Mouse (Mus musculus) intestine, embryonic 16.5 days (tissue): ENCODE measurements around the gene Zfp420. TPM values are rescaled to one million over a fixed set of nuclear protein-coding genes. Genes with fewer than 3 reads are reported as not detected.
A peak's percentile ranks its signal among the peaks of the same experiment; 100 is the strongest.
"Not testable (repeated sequence)": the region's sequence is repeated elsewhere in the genome, so short reads cannot be mapped to it uniquely, and the experiment has no call there.

Experiments
- ATAC-seq: fragments of 200-750 bp; cut with Nextera tagmentation; 2 replicates; pipeline ENCODE4 v1.8.0; 2017; ENCODE audit warnings: moderate TSS enrichment, moderate library complexity
- H3K27ac ChIP-seq: fragments of 300-500 bp; sonication (generic); 2 replicates; pipeline ENCODE4 v1.5.1; 2014; ENCODE audit warnings: mild to moderate bottlenecking, low read length
- H3K27me3 ChIP-seq: fragments of 300-500 bp; sonication (generic); replicated peaks from 2 replicates; pipeline ENCODE4 v1.6.1; 2014; ENCODE audit warnings: low read length, control low read depth, mixed read lengths; ENCODE audit not compliant: control insufficient read depth, insufficient read depth
- H3K36me3 ChIP-seq: fragments of 300-500 bp; sonication (generic); 2 replicates; pipeline ENCODE4 v1.6.1; 2014; ENCODE audit warnings: low read length, control low read depth; ENCODE audit not compliant: control insufficient read depth, insufficient read depth
- H3K4me1 ChIP-seq: fragments of 300-500 bp; sonication (generic); 2 replicates; pipeline ENCODE4 v1.6.1; 2014; ENCODE audit warnings: low read length, control low read depth, mixed read lengths; ENCODE audit not compliant: control insufficient read depth, insufficient read depth
- H3K4me2 ChIP-seq: fragments of 300-500 bp; sonication (generic); 2 replicates; pipeline ENCODE4 v1.6.1; 2014; ENCODE audit warnings: low read depth, low read length, control low read depth
- H3K4me3 ChIP-seq: fragments of 300-500 bp; sonication (generic); 2 replicates; pipeline ENCODE4 v1.5.1; 2014; ENCODE audit warnings: mild to moderate bottlenecking, low read length
- H3K9ac ChIP-seq: fragments of 300-500 bp; sonication (generic); 2 replicates; pipeline ENCODE4 v1.6.1; 2014; ENCODE audit warnings: low read depth, low read length
- H3K9me3 ChIP-seq: fragments of 300-500 bp; sonication (generic); 2 replicates; pipeline ENCODE4 v1.6.1; 2016; ENCODE audit warnings: low read length, control low read depth; ENCODE audit not compliant: control insufficient read depth
- WGBS: fragments of 180-500 bp; shearing (Covaris S2); extraction: QIAGEN DNeasy Blood & Tissue Kit; methylation state at CpG from one replicate; pipeline ENCODE4 v1.1.7; 2014; 5-methylcytosine and 5-hydroxymethylcytosine counted together
- polyA plus RNA-seq: library from polyadenylated mRNA; unstranded; fragments of >200 nt; fragmentation: Nextera tagmentation; extraction: Ambion mirVana; gene quantifications from 2 replicates; pipeline ENCODE4 v1.2.1, GENCODE M21; 2015

The Zfp420 gene
- polyA plus RNA-seq, 1 experiment from 2014 or later, result 4.3 TPM

DNA sequence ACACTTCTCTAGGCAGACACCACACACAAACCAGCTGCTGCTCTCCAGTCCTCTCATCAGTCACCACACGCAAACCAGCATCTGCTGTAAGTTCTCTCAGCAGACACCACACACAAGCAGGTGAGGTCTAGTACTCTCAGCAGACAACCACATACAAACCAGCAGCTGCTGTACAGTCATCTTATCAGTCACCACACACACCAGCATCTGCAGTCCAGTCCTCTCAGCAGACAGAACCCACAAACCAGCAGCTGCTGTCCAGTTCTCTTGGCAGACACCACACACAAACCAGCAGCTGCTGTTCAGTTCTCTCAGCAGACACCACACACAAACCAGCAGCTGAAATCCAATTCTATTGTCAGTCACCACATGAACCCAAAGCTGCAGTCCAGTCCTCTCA is 23.0 kb upstream of the Zfp420 start:
- no peaks in the 10 kb centered on the region for H3K4me1 ChIP-seq
- H3K27me3 ChIP-seq, result no peaks in the 10 kb centered on the region
- WGBS, result 88% methylated on average over 1 of the region's 1 CpGs
- no peak overlapping the region for H3K9ac ChIP-seq
- H3K4me2 ChIP-seq, result no peak overlapping the region
- H3K4me3 ChIP-seq, result no peak overlapping the region
- no peak overlapping the region for H3K27ac ChIP-seq
- peaks cover 4% of the 10 kb centered on the region; the same call in 1 of the 2 replicates for H3K9me3 ChIP-seq
- no peak for ATAC-seq
- H3K36me3 ChIP-seq, result no peaks in the 10 kb centered on the region

DNA sequence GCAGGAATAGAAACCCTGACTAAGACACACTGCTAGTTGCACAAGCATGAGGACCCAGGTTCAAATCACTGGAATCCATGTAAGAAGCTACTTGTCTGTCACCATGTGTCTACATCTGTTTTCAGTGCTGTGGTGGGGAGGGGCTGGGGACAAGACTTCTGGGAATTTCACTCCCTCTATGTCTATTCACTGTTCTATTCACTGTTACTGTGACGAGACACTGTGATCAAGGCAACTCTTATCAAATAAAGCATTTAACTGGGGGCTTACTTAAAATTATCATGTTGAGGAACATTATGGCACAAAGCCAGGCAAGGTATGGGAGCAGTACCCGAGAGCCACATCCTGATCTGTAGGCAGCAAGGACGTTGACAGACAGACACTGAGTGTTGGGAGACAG is 20.5 kb upstream of the Zfp420 start:
- WGBS, result 90% methylated on average over 3 of the region's 3 CpGs
- no peak overlapping the region for H3K9ac ChIP-seq
- no peaks in the 10 kb centered on the region for H3K27me3 ChIP-seq

DNA sequence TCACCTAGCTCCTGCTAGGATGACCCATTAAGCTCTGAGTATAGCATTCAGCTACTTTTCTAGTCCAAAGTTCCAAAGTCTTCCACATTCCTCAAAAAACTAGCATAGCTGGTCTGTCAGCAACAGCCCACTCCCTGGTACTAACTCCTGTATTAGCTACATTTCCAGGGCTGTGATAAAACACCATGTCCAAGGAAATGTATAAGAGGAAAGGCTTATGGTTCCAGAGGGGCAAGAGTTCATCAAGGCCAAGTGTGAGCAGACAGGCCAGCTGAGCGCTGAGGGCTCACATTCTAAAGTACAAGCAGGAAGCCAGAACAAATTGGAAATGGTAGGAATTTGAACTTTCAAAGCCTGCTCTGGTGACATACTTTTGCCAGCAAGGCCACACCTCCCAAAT is 17.7 kb upstream of the Zfp420 start:
- H3K27ac ChIP-seq, result peak overlapping the region; percentile 2; the same call in 1 of the 2 replicates
- H3K36me3 ChIP-seq, result 0 out of 2 replicates have a peak, but pooled peaks cover 8% of the 10 kb centered on the region
- no peak overlapping the region for H3K4me3 ChIP-seq
- WGBS, result 91% methylated on average over 1 of the region's 1 CpGs
- H3K4me1 ChIP-seq, result no peaks in the 10 kb centered on the region
- no peak overlapping the region for H3K4me2 ChIP-seq
- ATAC-seq, result peak; percentile 68
- H3K9me3 ChIP-seq, result no peaks in the 10 kb centered on the region
- H3K9ac ChIP-seq, result no peak overlapping the region
- no peaks in the 10 kb centered on the region for H3K27me3 ChIP-seq

More for the DNA sequence above, 20.5 kb upstream of the Zfp420 start:
- Histone ChIP-seq H3K27ac (no peak overlapping the region), H3K4me2 (no peak overlapping the region), H3K9me3 (peaks cover 4% of the 10 kb centered on the region; the same call in 1 of the 2 replicates), H3K4me1 (no peaks in the 10 kb centered on the region), H3K4me3 (no peak overlapping the region), H3K36me3 (no peaks in the 10 kb centered on the region)
- ATAC-seq, result no peak

DNA sequence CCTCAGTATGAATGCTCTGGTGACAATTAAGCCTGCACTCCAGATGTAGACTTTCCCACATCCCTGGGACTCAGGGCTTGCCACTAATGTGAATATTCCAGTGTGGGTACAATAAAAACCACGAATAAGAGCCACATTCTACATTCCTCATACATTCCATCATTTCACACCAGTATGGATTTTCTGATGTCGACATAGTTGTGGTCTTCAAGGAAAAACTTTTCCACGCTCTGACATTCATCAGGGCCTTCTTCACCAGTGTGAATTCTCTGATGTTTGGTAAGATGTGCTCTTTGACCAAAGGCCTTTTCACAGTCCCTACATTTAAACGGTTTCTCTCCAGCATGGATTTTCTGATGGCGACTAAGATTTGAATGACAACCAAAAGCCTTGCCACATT is 15.2 kb upstream of the Zfp420 start:
- 92% methylated on average over 5 of the region's 5 CpGs for WGBS
- Histone ChIP-seq H3K4me1 (no peaks in the 10 kb centered on the region), H3K36me3 (0 out of 2 replicates have a peak, but pooled peaks cover 8% of the 10 kb centered on the region), H3K9ac (no peak overlapping the region), H3K4me3 (no peak overlapping the region), H3K27ac (no peak overlapping the region), H3K4me2 (no peak overlapping the region), H3K9me3 (no peaks in the 10 kb centered on the region), H3K27me3 (no peaks in the 10 kb centered on the region)
- no peak for ATAC-seq

DNA sequence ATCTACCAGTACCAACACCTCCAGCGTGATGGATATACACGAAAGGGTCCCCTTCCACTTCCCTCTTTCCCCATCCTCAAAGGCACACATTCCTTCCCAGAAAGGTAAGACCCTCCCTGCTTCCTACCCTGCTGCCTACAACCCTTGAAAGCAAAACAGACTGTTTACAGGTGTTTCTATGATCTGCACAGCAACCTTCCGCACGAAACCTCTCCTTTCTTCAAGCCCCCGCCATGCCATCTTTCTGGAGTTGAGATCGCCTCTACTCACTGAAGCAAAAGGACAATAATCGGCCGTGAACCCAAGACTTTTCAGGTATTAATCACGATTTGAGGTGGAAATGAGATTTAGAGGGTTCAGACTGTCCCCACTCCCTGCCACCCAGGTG is 7.0 kb upstream of the Zfp420 start:
- peak overlapping the region; percentile 63 for H3K4me3 ChIP-seq
- H3K4me2 ChIP-seq, result peak overlapping the region; percentile 81
- peaks cover 4% of the 10 kb centered on the region for H3K4me1 ChIP-seq
- WGBS, result 56% methylated on average over 9 of the region's 9 CpGs
- 0 out of 2 replicates have a peak, but pooled peaks have one; percentile 5 for ATAC-seq
- no peaks in the 10 kb centered on the region for H3K36me3 ChIP-seq
- H3K27me3 ChIP-seq, result no peaks in the 10 kb centered on the region
- peak overlapping the region; percentile 70 for H3K9ac ChIP-seq
- H3K27ac ChIP-seq, result no peak overlapping the region
- no peaks in the 10 kb centered on the region for H3K9me3 ChIP-seq

DNA sequence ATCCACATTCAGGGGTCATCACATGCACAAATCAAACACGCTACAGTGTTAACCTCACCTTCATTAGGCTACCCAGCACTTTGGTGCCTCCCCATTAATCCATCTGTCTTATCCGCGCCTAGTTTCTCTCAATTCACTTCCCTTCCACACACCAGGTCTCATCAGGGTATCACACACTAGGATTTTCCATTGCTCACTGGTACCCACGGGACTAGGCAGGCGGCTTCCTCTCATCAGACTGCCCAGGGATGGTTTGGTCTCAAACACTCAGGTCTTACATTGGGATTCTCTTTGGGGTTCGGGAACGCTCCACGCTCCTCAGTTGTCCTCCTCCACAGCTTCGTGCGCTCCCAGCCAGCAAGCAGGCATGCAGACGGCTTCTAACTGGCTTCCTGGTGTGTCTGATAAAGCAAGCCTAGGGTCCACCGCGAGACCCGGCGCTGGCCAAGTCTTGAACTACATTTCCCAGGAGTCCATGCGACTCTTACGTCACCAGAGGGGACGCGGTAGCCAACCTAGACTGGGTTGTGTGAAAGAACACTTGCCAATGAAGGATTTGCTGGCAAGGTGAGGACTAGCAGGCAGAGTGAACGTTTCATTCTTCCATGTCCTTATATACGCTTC is 6.4 kb upstream of the Zfp420 start, which contains the start of gene Zfp940:
Gene Zfp940, minus strand, starts transcription at position 451 of the 624 bp plus-strand sequence.
- WGBS, result under 1% methylated on average over 21 of the region's 21 CpGs
- peak; percentile 97 for ATAC-seq
- no peaks in the 10 kb centered on the region for H3K27me3 ChIP-seq

DNA sequence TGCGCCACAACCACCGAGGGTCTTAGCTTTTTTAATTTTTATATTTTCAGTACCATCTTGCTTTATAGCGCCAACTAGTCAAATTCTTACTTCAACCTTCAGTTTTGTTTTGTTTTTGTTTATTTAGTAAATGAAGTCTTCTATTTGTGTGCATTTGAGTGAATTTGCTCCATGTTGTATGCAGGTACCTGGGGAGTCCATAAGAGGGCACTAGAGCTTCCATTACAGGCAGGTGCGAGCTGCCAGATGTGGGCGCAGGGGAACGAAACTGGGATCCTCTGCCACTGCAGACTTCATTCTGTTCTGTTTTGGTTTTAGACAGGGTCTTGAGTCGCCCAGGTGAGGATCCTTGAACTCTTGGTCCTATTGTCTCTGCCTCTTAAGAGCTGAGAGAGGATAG is 1.9 kb downstream of the Zfp420 start:
- ATAC-seq, result no peak
- no peaks in the 10 kb centered on the region; the same call in 1 of the 2 replicates for H3K9me3 ChIP-seq
- no peak overlapping the region for H3K9ac ChIP-seq
- no peak overlapping the region for H3K4me3 ChIP-seq
- no peaks in the 10 kb centered on the region for H3K27me3 ChIP-seq
- WGBS, result 92% methylated on average over 7 of the region's 7 CpGs
- H3K4me2 ChIP-seq, result no peak overlapping the region
- peaks cover 3% of the 10 kb centered on the region; the same call in 1 of the 2 replicates for H3K36me3 ChIP-seq
- H3K27ac ChIP-seq, result no peak overlapping the region
- H3K4me1 ChIP-seq, result peaks cover 6% of the 10 kb centered on the region

More for the DNA sequence above, 6.4 kb upstream of the Zfp420 start, which contains the start of gene Zfp940:
- peak within 1 kb of the TSS; percentile 81 for H3K4me2 ChIP-seq
- H3K4me1 ChIP-seq, result peaks cover 4% of the 10 kb centered on the region
- H3K4me3 ChIP-seq, result peak within 1 kb of the TSS; percentile 63
- peak within 1 kb of the TSS; percentile 70 for H3K9ac ChIP-seq
- H3K9me3 ChIP-seq, result no peaks in the 10 kb centered on the region
- no peaks in the 10 kb centered on the region for H3K36me3 ChIP-seq
- no peak within 1 kb of the TSS for H3K27ac ChIP-seq

DNA sequence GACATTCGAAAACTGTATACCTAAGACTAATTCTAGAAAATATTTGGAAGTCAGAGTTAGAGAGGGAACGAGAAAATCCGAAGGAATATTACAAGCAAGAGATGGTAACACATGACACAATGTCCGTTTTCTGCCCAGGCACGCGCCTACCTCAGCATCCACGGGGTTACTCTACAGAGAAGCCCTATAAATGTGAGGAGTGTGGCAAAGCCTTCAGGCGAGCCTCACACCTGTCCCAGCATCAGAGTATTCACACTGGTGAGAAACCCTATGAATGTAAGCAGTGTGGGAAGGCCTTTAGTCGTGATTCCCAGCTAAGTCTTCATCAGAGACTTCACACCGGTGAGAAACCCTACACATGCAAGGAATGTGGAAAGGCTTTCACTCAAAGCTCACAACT is 14.5 kb downstream of the Zfp420 start:
- WGBS, result 96% methylated on average over 10 of the region's 10 CpGs
- H3K27me3 ChIP-seq, result no peaks in the 10 kb centered on the region
- H3K36me3 ChIP-seq, result peaks cover 22% of the 10 kb centered on the region
- no peak overlapping the region for H3K4me2 ChIP-seq
- H3K9ac ChIP-seq, result no peak overlapping the region
- no peak overlapping the region for H3K4me3 ChIP-seq
- no peak for ATAC-seq
- H3K27ac ChIP-seq, result no peak overlapping the region
- H3K9me3 ChIP-seq, result peaks cover 18% of the 10 kb centered on the region
- no peaks in the 10 kb centered on the region for H3K4me1 ChIP-seq

DNA sequence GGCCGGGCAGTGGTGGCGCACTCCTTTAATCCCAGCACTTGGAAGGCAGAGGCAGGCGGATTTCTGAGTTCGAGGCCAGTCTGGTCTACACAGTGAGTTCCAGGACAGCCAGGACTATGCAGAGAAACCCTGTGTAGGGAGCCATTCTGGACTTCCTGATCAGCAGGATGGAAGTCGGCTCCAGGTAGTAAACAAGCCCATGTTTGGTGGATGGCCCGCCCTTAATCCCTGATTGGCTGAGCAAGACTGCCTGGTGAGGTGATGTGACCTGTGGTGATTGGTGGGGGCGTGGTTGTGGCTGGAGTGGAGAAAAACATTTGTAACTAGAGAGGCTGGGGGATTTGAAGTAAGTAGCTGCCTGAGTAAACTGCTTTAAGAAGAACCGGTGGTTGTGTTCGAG is 17.8 kb downstream of the Zfp420 start:
- not testable (repeated sequence) for H3K27ac ChIP-seq, H3K9ac ChIP-seq, H3K4me3 ChIP-seq, H3K27me3 ChIP-seq, H3K4me2 ChIP-seq, ATAC-seq, H3K4me1 ChIP-seq
- Histone ChIP-seq H3K36me3 (peaks cover 19% of the 10 kb centered on the region), H3K9me3 (peaks cover 18% of the 10 kb centered on the region)
- WGBS, result 94% methylated on average over 9 of the region's 9 CpGs
